Mouse (Mus musculus): ENCODE data around the gene Ms4a6d. TPM values are rescaled to one million over a fixed set of nuclear protein-coding genes. Genes with fewer than 3 reads are reported as not detected.

Gene Ms4a6d
- polyA plus RNA-seq (2017; shearing (Covaris generic)), result 24.3 TPM

GRCm38 (mm10) chr19:11604603-11605002 lies at the start of gene Ms4a6d:
TSS of gene Ms4a6d (minus strand) at chr19:11604849.

GRCm38 (mm10) chr19:11640732-11641131 lies 36.1 kb upstream of the Ms4a6d start, which contains the start of gene Ms4a3:
TSS of gene Ms4a3 (minus strand) at chr19:11640851.

GRCm38 (mm10) chr19:11623551-11623950 lies 18.9 kb upstream of the Ms4a6d start, which contains the start of gene Ms4a2:
TSS of gene Ms4a2 (minus strand) at chr19:11623719.

Other genes starting within 250 kb of the Ms4a6d start
- gene Ms4a4a, start 229.3 kb downstream of the Ms4a6d start, polyA plus RNA-seq (2017; shearing (Covaris generic)), result 6.5 TPM
- gene Ms4a4c, start 200.1 kb downstream of the Ms4a6d start, polyA plus RNA-seq (2017; shearing (Covaris generic)), result 178 TPM
- gene Ms4a4b, start 161.3 kb downstream of the Ms4a6d start, polyA plus RNA-seq (2017; shearing (Covaris generic)), result 2,892 TPM
- 7.2 TPM for gene Ms4a6c, start 135.5 kb downstream of the Ms4a6d start, polyA plus RNA-seq (2017; shearing (Covaris generic))
- gene Gm8369, start 118.9 kb downstream of the Ms4a6d start, polyA plus RNA-seq (2017; shearing (Covaris generic)), result 506 TPM
- gene Ms4a6b, start 88.3 kb downstream of the Ms4a6d start, polyA plus RNA-seq (2017; shearing (Covaris generic)), result 633 TPM
- gene Ms4a4d, start 68.0 kb downstream of the Ms4a6d start, polyA plus RNA-seq (2017; shearing (Covaris generic)), result 0.67 TPM
- gene Ms4a2, start 18.9 kb upstream of the Ms4a6d start, polyA plus RNA-seq (2017; shearing (Covaris generic)), result not detected
- gene Ms4a3, start 36.0 kb upstream of the Ms4a6d start, polyA plus RNA-seq (2017; shearing (Covaris generic)), result not detected
- gene Oosp2, start 55.7 kb upstream of the Ms4a6d start, polyA plus RNA-seq (2017; shearing (Covaris generic)), result not detected
- not detected for gene Oosp1, start 86.3 kb upstream of the Ms4a6d start, polyA plus RNA-seq (2017; shearing (Covaris generic))
- gene Oosp3, start 92.2 kb upstream of the Ms4a6d start, polyA plus RNA-seq (2017; shearing (Covaris generic)), result 0.66 TPM
- gene Gif, start 142.7 kb upstream of the Ms4a6d start, polyA plus RNA-seq (2017; shearing (Covaris generic)), result not detected
- gene Mrpl16, start 165.5 kb upstream of the Ms4a6d start, polyA plus RNA-seq (2017; shearing (Covaris generic)), result 41.6 TPM
- 2.2 TPM for gene Stx3, start 214.6 kb upstream of the Ms4a6d start, polyA plus RNA-seq (2017; shearing (Covaris generic))
- not detected for gene Olfr1417, start 234.4 kb upstream of the Ms4a6d start, polyA plus RNA-seq (2017; shearing (Covaris generic))

All from effector memory CD4-positive, alpha-beta T cell, adult 7 months (primary cell).